ENCODE assay signal across 9 mouse cellular contexts in genomic region chr11:120574278-120574600, GRCm38 (mm10). TPM values are rescaled to one million over a fixed set of nuclear protein-coding genes. Genes with fewer than 3 reads are reported as not detected.
A peak's percentile ranks its signal among the peaks of the same experiment; 100 is the strongest.
DNase-seq lines count a peak whose midpoint lies in the region; ATAC-seq and TF ChIP-seq lines count a peak whose summit lies in the region.
"Had no signal": no experiment of that assay in that cellular context is flagged by ENCODE, and none has a peak within 500 bp of the region (broad histone marks: within the 10 kb centered on the region; RNA-seq: fewer than 3 reads in every experiment).

No protein-coding gene starts in this region.

- peak overlapping the region; percentile 91 for H3K4me2 ChIP-seq in embryonic facial prominence, embryonic 13.5 days
- H3K4me2 ChIP-seq in neural tube, embryonic 15.5 days, result peak overlapping the region; percentile 88

- DNase-seq in left cerebral cortex, adult 2 months (ENCODE audit: extremely low spot score in 1 of 2, low spot score in 2 of 2), result no peak
- no peak for DNase-seq in left cerebral cortex, adult 9 months (ENCODE audit: low spot score in 2 of 2)
- no peak for DNase-seq in limb, embryonic 10.5 days (ENCODE audit: low spot score)
- DNase-seq in right cerebral cortex, postnatal 36 days (ENCODE audit: low spot score in 2 of 2), result no peak
- DNase-seq in cerebellum, adult 9-11 months, result no peak
- no peak for DNase-seq in spleen, adult 18-20 months
- DNase-seq: adrenal gland, adult 8-10 months had no signal

- intact Hi-C loops in left cerebral cortex, adult 2 months (cut with DNase I), result no loop called here

- H3K27ac ChIP-seq in left cerebral cortex, adult 2 months, result no peak overlapping the region
- peak overlapping the region; percentile 96; the same call in 1 of the 2 replicates for H3K27ac ChIP-seq in embryonic facial prominence, embryonic 13.5 days
- peak overlapping the region; percentile 94 for H3K27ac ChIP-seq in limb, embryonic 10.5 days
- no peak overlapping the region; the same call in 1 of the 2 replicates for H3K27ac ChIP-seq in neural tube, embryonic 15.5 days (replicated peaks)

- no peak for ATAC-seq in embryonic facial prominence, embryonic 13.5 days (ENCODE audit: insufficient number of reproducible peaks, insufficient read depth, low FRiP score, low TSS enrichment, low read depth)
- no peak for ATAC-seq in neural tube, embryonic 15.5 days (ENCODE audit: low FRiP score)

- peaks cover 32% of the 10 kb centered on the region for H3K4me1 ChIP-seq in embryonic facial prominence, embryonic 13.5 days
- peaks cover 37% of the 10 kb centered on the region for H3K4me1 ChIP-seq in limb, embryonic 10.5 days
- H3K4me1 ChIP-seq in neural tube, embryonic 15.5 days, result peaks cover 30% of the 10 kb centered on the region

- no peak for TF ChIP-seq CTCF in left cerebral cortex, adult 2 months (IDR thresholded peaks at IDR 0.05)

- H3K36me3 ChIP-seq in embryonic facial prominence, embryonic 13.5 days, result peaks cover 54% of the 10 kb centered on the region
- peaks cover 55% of the 10 kb centered on the region for H3K36me3 ChIP-seq in limb, embryonic 10.5 days
- H3K36me3 ChIP-seq in neural tube, embryonic 15.5 days, result peaks cover 41% of the 10 kb centered on the region

- peak overlapping the region; percentile 98 for H3K9ac ChIP-seq in embryonic facial prominence, embryonic 13.5 days
- peak overlapping the region; percentile 74 for H3K9ac ChIP-seq in neural tube, embryonic 15.5 days (replicated peaks)

- no peaks in the 10 kb centered on the region for H3K9me3 ChIP-seq in embryonic facial prominence, embryonic 13.5 days
- H3K9me3 ChIP-seq in limb, embryonic 10.5 days (replicated peaks), result no peaks in the 10 kb centered on the region
- H3K9me3 ChIP-seq in neural tube, embryonic 15.5 days (replicated peaks), result no peaks in the 10 kb centered on the region

- WGBS in embryonic facial prominence, embryonic 13.5 days, result 44% methylated on average over 5 of the region's 5 CpGs
- WGBS in limb, embryonic 10.5 days, result 62% methylated on average over 5 of the region's 5 CpGs
- WGBS in neural tube, embryonic 15.5 days, result 45% methylated on average over 5 of the region's 5 CpGs

- no peaks in the 10 kb centered on the region for H3K27me3 ChIP-seq in embryonic facial prominence, embryonic 13.5 days
- H3K27me3 ChIP-seq in limb, embryonic 10.5 days (ENCODE audit: low read depth, poor library complexity, severe bottlenecking), result no peaks in the 10 kb centered on the region
- H3K27me3 ChIP-seq in neural tube, embryonic 15.5 days (replicated peaks), result no peaks in the 10 kb centered on the region

- H3K4me3 ChIP-seq in left cerebral cortex, adult 2 months, result peak overlapping the region; percentile 84; the same call in 1 of the 2 replicates
- H3K4me3 ChIP-seq in embryonic facial prominence, embryonic 13.5 days, result peak overlapping the region; percentile 98
- peak overlapping the region; percentile 100 for H3K4me3 ChIP-seq in limb, embryonic 10.5 days
- peak overlapping the region; percentile 83 for H3K4me3 ChIP-seq in neural tube, embryonic 15.5 days (replicated peaks)

RNA-seq across cellular contexts. Expression of gene P4hb, which starts 1.2 kb away (rescaled TPM):
- total RNA-seq in left cerebral cortex, adult 2 months (2021), result 100 to 1,000 TPM; 114 to 120 TPM
- 684 and 710 TPM in 2 replicates for polyA plus RNA-seq in embryonic facial prominence, embryonic 13.5 days (2015; fragmentation: Nextera tagmentation; extraction: Ambion mirVana)
- polyA plus RNA-seq in limb, embryonic 10.5 days (2016; fragmentation: Nextera tagmentation; extraction: Ambion mirVana), result 613 and 656 TPM in 2 replicates
- 282 and 351 TPM in 2 replicates for polyA plus RNA-seq in neural tube, embryonic 15.5 days (2015; fragmentation: Nextera tagmentation; extraction: Ambion mirVana)

RNA-seq across cellular contexts. Expression of gene Arhgdia, which starts 7.2 kb away (rescaled TPM):
- 100 to 1,000 TPM; 290 to 300 TPM for total RNA-seq in left cerebral cortex, adult 2 months (2021)
- polyA plus RNA-seq in embryonic facial prominence, embryonic 13.5 days (2015; fragmentation: Nextera tagmentation; extraction: Ambion mirVana), result 535 and 580 TPM in 2 replicates
- polyA plus RNA-seq in limb, embryonic 10.5 days (2016; fragmentation: Nextera tagmentation; extraction: Ambion mirVana), result 742 and 814 TPM in 2 replicates
- 488 and 542 TPM in 2 replicates for polyA plus RNA-seq in neural tube, embryonic 15.5 days (2015; fragmentation: Nextera tagmentation; extraction: Ambion mirVana)

RNA-seq across cellular contexts. Expression of gene Ppp1r27, which starts 23.3 kb away (rescaled TPM):
- total RNA-seq in left cerebral cortex, adult 2 months (2021), result not detected
- polyA plus RNA-seq in embryonic facial prominence, embryonic 13.5 days (2015; fragmentation: Nextera tagmentation; extraction: Ambion mirVana), result not detected in 2 replicates
- polyA plus RNA-seq in limb, embryonic 10.5 days (2016; fragmentation: Nextera tagmentation; extraction: Ambion mirVana), result 0.25 and 0.26 TPM in 2 replicates
- 0.69 and 14.1 TPM in 2 replicates for polyA plus RNA-seq in neural tube, embryonic 15.5 days (2015; fragmentation: Nextera tagmentation; extraction: Ambion mirVana)

RNA-seq across cellular contexts. Expression of gene Alyref, which starts 23.9 kb away (rescaled TPM):
- 10 to 100 TPM; 56.4 to 64.1 TPM for total RNA-seq in left cerebral cortex, adult 2 months (2021)
- 492 and 529 TPM in 2 replicates for polyA plus RNA-seq in embryonic facial prominence, embryonic 13.5 days (2015; fragmentation: Nextera tagmentation; extraction: Ambion mirVana)
- polyA plus RNA-seq in limb, embryonic 10.5 days (2016; fragmentation: Nextera tagmentation; extraction: Ambion mirVana), result 720 and 728 TPM in 2 replicates
- 219 and 265 TPM in 2 replicates for polyA plus RNA-seq in neural tube, embryonic 15.5 days (2015; fragmentation: Nextera tagmentation; extraction: Ambion mirVana)

RNA-seq across cellular contexts. Expression of gene Anapc11, which starts 24.0 kb away (rescaled TPM):
- 10 to 100 TPM; 92.9 to 93.0 TPM for total RNA-seq in left cerebral cortex, adult 2 months (2021)
- 219 and 222 TPM in 2 replicates for polyA plus RNA-seq in embryonic facial prominence, embryonic 13.5 days (2015; fragmentation: Nextera tagmentation; extraction: Ambion mirVana)
- polyA plus RNA-seq in limb, embryonic 10.5 days (2016; fragmentation: Nextera tagmentation; extraction: Ambion mirVana), result 201 and 207 TPM in 2 replicates
- 206 and 208 TPM in 2 replicates for polyA plus RNA-seq in neural tube, embryonic 15.5 days (2015; fragmentation: Nextera tagmentation; extraction: Ambion mirVana)

Comparison
In these comparisons a context has a peak if more than half of its experiments do, and no peak if none do; other contexts are left out.
1. H3K27ac ChIP-seq: peak in embryonic facial prominence, embryonic 13.5 days (single experiment) and limb, embryonic 10.5 days (single experiment); none in left cerebral cortex, adult 2 months (single experiment) and neural tube, embryonic 15.5 days (single experiment).
2. Peak in every context shown above with its lines, with median percentiles within 50 percentile points of each other: H3K4me3 ChIP-seq.